Mouse (Mus musculus) cortical plate, adult 2 months (tissue): ENCODE measurements around the gene Efcab5.

Experiments
- CTCF ChIP-seq: fragments of 200-500 bp; IDR thresholded peaks from 2 replicates; pipeline ENCODE4 v1.5.1; 2011; ENCODE audit warnings: mild to moderate bottlenecking, control low read depth, low read length; ENCODE audit not compliant: insufficient read depth; ENCODE audit errors: extremely low read depth
- POLR2A ChIP-seq: fragments of 200-500 bp; IDR thresholded peaks from 2 replicates; pipeline ENCODE4 v1.6.1; 2011; ENCODE audit warnings: mild to moderate bottlenecking, low read length, control low read depth; ENCODE audit not compliant: insufficient read depth; ENCODE audit errors: extremely low read depth

- TF ChIP-seq CTCF (no peak), POLR2A (no peak)
Measured at GRCm38 (mm10) chr11:77108442-77108841, 80.3 kb downstream of the Efcab5 start.
